Mouse (Mus musculus) megakaryocyte, adult 5-6 weeks (primary cell): ENCODE data around the gene Hecw2. TPM values are rescaled to one million over a fixed set of nuclear protein-coding genes. Genes with fewer than 3 reads are reported as not detected.

ENCODE experiments used
- ATAC-seq: 2 replicates; pipeline ENCODE4 v1.8.0; 2016; ENCODE audit warnings: mild to moderate bottlenecking, inconsistent platforms; ENCODE audit not compliant: poor library complexity, severe bottlenecking
- total RNA-seq, 2 experiments: library from RNA; stranded (forward) in 1 of 2; stranded (reverse) in 1 of 2; fragments of 153-499, 151-499 nt in 1 of 2; fragments of 221-1000, 200-1000 nt in 1 of 2; gene quantifications; 2 replicates each; pipeline versions ENCODE4 v1.2.3 to v1.2.4; 2015 to 2017

Gene Hecw2
- total RNA-seq, 2 experiments from 2014 or later: 0.13 to 0.26 TPM

DNA sequence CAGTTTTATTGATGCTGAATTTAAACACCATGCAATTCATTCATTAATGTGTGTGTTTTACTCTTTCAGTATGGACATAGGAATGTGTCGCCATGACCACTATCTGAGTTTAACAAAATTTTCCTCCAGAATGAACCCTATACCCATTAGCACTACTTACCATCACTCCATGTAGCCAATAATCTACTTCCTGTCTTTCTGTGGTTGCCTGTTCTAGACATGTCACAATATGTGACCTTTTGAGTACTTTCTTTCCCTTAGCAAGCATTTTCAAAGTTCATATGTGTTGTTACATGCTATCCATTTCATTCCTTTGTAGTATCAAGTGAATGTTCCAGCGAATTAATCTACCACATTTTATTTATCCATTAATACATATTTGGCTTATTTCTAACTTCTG lies 294.6 kb downstream of the Hecw2 start:
- no peak for ATAC-seq

- ATAC-seq: no peak; the same call in 1 of the 2 replicates
Measured at GRCm38 (mm10) chr1:53894299-53894698, 300.7 kb downstream of the Hecw2 start.

- peak; percentile 90 for ATAC-seq
Measured at GRCm38 (mm10) chr1:53890380-53890779, 304.6 kb downstream of the Hecw2 start.

DNA sequence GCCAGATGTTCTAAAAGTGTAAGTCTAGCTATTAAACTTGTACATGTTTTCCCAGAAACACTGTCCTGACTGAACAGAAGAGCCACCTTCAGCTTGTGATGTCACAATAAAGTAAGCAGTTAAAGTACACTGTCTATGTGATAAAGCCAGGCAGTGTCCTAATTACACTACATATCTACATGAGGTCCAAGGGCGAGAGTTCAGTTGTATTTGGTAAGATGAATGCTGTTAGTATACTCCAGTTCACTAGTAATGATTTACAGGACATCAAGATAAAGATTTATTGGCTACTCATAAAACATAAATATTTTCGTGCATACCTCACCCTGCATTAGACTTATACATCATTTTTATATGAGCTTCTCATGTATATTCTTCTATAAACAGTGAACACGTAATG lies 305.2 kb downstream of the Hecw2 start:
- ATAC-seq: no peak

DNA sequence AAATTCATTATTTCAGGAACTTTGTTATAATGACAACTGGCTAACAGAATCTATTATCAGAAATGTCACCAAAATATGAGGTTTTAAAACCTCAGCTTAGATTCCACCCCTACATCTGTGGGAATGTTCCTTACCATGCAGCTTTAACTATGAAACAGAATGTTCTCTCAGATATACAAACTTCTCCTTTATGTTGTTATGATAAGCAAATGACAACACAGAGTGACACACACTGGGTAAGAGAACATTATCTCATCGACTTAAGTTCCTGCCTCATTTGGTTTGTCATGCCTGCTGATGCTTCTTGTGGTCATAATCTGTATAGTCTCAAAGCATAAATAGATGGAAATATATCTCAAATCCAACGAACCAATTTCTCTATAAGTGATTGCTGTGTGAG lies 312.5 kb downstream of the Hecw2 start:
- ATAC-seq: peak; percentile 80

- ATAC-seq: peak; percentile 70
Measured at GRCm38 (mm10) chr1:53875919-53876318, 319.0 kb downstream of the Hecw2 start.

DNA sequence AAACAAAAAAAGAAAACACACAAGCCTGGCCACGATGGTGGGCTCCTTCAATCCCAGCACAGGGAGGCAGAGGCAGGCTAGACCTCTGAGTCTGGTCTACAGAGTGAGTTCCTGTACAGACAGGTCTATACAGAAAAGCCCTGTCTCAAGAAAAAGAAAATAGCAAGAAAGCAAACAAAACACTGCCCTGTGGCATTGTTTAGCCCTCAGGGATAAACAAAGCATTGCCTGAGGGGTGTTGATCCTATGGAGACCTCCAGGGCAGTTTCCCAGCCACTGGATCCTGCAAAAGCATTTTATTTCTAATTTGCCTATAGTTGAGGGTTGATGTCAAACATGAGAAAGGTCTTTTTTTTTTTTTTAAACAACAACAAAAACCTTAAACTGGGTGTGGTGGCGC lies 327.7 kb downstream of the Hecw2 start:
- ATAC-seq: no peak

- ATAC-seq: no peak
Measured at GRCm38 (mm10) chr1:53866374-53866902, 328.5 kb downstream of the Hecw2 start.

DNA sequence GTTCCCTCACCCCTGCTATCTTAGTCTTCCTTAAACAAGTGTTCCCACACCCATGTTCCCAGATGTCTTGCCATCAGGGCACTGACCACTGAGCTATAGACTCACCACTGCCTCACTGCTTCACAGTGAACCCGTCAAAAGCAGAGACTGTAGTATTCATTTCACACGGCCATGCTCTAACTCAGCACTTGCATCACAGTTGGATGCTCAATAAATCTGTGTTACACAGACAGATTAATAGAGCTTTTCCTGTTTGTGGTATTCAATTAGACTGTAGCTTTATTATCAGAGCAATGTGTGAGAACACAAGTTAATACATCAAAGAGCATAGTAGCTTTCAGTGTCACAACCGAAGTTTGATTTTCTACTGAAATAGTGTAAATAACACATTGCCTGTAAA lies 330.9 kb downstream of the Hecw2 start:
- ATAC-seq: no peak

DNA sequence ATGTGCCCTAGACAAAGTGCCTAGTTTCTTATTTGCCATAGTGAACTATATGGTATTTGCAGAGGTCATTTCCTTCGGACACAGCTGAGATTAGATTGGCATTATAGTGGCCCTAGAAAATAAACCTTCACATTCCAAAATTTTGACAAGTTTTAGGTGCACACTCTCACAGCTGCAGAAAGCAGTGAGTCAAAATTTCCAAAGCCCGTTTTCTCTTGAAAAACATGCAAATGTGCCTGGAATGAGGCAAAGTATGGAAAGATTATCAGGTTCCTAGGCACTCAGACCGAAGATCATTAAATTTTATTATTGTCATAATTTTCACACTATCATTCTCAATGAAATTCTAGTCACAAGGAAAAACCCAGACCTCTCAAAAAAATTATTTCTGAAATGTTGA lies 334.4 kb downstream of the Hecw2 start:
- ATAC-seq: no peak

- no peak for ATAC-seq
Measured at GRCm38 (mm10) chr1:53859175-53859574, 335.8 kb downstream of the Hecw2 start.

DNA sequence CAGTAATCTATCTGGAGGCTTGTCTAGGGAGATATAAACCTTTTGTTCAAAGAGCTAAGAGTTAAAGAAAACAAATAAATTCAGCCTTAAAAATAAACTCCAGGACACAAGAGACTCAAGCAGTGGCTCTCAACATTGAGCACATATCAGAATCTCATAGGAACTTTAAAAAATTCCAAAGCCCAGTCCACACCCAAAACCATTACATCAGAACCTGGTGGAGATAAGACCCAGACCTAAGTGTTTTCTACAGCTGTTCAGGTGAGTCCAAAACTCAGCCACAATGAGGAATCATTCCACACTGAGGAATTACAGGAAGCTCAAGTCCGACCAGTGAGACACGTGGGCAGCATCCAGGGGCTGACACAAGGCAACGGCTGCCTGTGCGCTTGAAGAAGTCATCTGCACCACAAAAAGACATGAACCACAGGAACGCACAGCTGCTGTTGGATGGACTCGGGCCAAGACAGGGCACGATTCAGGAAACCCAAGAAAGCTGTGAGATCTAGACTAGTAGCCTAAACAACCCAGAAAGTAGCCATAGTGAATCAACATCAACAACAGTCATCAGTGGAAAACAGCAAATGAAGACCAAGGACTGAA lies 338.4 kb downstream of the Hecw2 start:
- peak; percentile 45 for ATAC-seq

DNA sequence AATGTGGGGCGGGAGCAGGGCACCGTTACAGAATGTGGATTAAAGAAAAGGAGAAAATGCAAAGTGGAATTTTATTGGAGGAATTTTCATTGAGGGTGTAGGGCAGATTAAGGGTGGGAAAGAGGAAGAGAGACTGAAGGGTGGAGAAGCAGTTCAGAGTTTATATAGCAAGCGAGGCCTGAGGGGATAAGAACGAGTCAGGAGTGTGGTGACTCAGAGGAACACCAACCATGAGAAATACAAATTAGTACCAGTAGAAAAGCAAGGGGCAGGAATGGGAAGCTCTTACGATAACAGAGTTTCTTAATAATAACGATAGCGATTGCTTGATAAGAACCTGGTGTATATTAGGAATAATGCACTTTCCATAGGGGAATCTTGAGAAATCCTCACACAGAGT lies 339.2 kb downstream of the Hecw2 start:
- ATAC-seq: peak; percentile 22

DNA sequence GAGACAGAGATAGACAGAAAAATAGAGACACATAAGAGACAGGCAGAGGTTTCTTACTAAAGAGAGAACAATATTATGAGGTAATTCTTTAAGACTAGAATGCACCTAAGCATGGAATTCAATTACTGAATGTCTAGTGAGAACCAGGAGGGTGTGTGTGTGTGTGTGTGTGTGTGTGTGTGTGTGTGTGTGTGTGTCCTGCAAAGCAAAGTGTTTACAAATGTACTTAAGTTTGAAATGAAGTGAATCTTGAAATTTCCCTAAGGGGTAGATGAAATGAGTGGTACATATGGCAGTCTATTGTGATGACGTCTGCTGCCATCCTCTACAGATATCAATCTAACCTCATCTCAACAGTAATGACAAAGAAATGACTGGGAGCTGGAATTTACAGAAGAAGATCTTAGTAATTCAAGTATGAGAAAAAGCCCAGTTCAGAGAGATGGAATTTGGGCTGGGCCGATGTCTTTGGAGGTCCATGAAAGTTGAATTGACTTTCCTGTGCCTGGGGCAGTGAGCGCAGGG lies 342.8 kb downstream of the Hecw2 start:
- ATAC-seq: no peak

DNA sequence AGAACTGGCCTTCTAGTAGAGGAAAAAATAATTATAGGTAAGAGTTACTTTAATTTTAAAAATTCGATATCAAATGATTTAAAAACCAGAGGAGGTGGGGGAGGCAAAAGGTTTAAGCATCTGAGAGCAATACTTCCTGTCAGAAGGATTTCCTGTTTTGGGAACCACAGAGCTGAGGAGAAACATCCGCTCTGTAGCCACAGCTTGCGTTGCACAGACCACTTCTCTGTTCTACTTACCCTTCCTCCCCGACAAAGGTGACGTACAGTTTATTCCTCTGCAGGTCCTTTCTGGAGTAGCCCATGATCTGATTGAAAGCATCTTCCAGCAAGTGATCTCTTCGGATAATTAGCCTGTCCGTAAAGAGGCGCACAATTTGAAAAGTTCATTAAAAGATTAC lies 343.6 kb downstream of the Hecw2 start:
- peak; percentile 79 for ATAC-seq

- ATAC-seq: peak; percentile 79
Measured at GRCm38 (mm10) chr1:53850891-53851290, 344.1 kb downstream of the Hecw2 start.

DNA sequence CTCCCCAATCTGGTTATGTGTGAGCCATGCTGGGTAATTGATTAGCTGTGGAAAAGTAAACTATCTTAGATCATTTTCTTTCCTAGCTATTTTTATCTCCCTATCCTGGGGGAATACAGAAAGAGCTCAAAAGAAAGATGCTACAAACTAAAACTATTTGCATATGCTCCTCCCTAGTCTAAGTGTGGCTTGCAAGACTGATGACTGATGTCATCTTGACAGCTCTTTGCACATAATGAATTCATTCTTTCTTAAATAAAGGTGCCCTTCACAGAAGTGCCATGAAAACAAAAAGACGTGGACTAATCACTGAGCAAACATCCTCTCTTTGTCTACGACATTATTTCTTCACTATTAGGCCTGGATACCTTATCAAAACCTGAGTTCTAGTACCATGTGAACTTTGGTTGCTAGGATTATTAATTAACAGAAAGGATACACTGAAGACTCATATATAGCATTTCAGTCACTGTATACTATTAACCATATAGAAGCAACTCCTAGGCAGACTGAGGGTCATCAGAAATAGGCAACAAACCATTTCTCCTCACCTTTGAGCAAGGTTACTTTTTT lies 348.2 kb downstream of the Hecw2 start:
- no peak for ATAC-seq

GRCm38 (mm10) chr1:53845854-53846253 lies 349.1 kb downstream of the Hecw2 start:
- ATAC-seq: no peak

GRCm38 (mm10) chr1:53844914-53845612 lies 349.9 kb downstream of the Hecw2 start:
- peak; percentile 68 for ATAC-seq

GRCm38 (mm10) chr1:53844122-53844913 lies 350.6 kb downstream of the Hecw2 start:
- ATAC-seq: no peak

DNA sequence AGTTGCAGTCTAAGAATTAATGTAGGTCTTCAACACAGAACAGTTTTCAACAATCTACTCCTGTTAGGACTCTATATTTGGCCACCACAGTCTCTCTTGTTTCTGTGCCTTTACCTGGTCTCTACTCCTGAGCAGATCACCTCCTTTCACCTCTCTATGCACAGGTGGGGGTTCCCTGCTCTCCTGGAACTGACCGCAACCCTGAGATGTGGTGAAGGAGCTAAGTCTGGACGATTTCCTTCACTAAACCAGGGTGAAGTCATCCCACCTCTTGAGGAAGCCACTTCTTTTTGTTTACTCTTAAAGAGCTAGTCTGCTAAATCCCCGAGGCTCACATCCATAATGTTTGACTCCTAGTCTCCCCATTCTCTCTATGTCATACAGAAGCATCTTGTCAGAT lies 351.9 kb downstream of the Hecw2 start:
- no peak for ATAC-seq
